Mouse (Mus musculus) stomach, postnatal 0 days (tissue): ENCODE results near the gene Rab6b.

Experiments used
- CTCF ChIP-seq: IDR thresholded peaks from 2 replicates; pipeline ENCODE4 v1.5.1; 2016; ENCODE audit warnings: antibody characterized with exemption, low read depth, mild to moderate bottlenecking, moderate library complexity
- EP300 ChIP-seq: optimal IDR thresholded peaks from 2 replicates; pipeline ENCODE3; 2016; ENCODE audit warnings: antibody characterized with exemption

DNA sequence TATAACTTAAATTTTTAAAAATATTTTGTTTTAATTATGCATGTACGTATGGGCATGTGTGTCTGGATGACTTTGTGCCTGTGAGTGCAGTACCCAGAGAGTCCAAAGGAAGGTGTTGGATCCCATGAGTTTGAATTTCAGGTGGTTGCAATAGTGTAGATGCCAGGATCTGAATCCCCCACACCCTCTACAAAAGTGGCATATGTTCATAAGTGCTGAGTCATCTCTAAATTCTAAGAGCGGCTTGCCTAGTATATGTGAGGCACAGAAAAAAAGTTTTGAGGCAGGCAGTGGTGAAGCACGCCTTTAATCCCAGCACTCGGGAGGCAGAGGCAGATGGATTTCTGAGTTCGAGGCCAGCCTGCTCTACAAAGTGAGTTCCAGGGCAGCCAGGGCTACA is 94.2 kb downstream of the Rab6b start:
- TF ChIP-seq EP300 (no peak), CTCF (no peak)
